Mouse (Mus musculus) thymus, postnatal 0 days (tissue): Measurements from ENCODE around the gene Gemin8. TPM values are rescaled to one million over a fixed set of nuclear protein-coding genes. Genes with fewer than 3 reads are reported as not detected.

Experiments used
- DNase-seq: peaks from one replicate; pipeline ENCODE4 v3.0.0-alpha.2; 2015; ENCODE audit warnings: low spot score
- polyA plus RNA-seq: library from polyadenylated mRNA; unstranded; fragments of >200 nt; fragmentation: Nextera tagmentation; extraction: Ambion mirVana; gene quantifications from 2 replicates; pipeline ENCODE4 v1.2.1, GENCODE M21; 2015

Gene Gemin8
- polyA plus RNA-seq = 10.3 and 11.5 TPM in 2 replicates

GRCm38 (mm10) chrX:166169892-166170799 lies at the start of gene Gemin8:
Gene Gemin8 (plus strand): TSS chrX:166170454.
- DNase-seq = peak; percentile 93

GRCm38 (mm10) chrX:166147158-166147846 lies 23.0 kb upstream of the Gemin8 start:
- no peak for DNase-seq

- no peak for DNase-seq
Measured at GRCm38 (mm10) chrX:166162773-166163172, 7.5 kb upstream of the Gemin8 start.

GRCm38 (mm10) chrX:166167307-166167706 lies 2.9 kb upstream of the Gemin8 start:
- DNase-seq = peak; percentile 51

GRCm38 (mm10) chrX:166167923-166168322 lies 2.3 kb upstream of the Gemin8 start:
- DNase-seq = no peak

GRCm38 (mm10) chrX:166170800-166171738 lies 815 bp downstream of the Gemin8 start:
- DNase-seq = no peak

GRCm38 (mm10) chrX:166172041-166172440 lies 1.8 kb downstream of the Gemin8 start:
- no peak for DNase-seq

- DNase-seq = no peak
Measured at GRCm38 (mm10) chrX:166172661-166173060, 2.4 kb downstream of the Gemin8 start.

GRCm38 (mm10) chrX:166173796-166174195 lies 3.5 kb downstream of the Gemin8 start:
- DNase-seq = no peak

GRCm38 (mm10) chrX:166177929-166178328 lies 7.7 kb downstream of the Gemin8 start:
- DNase-seq = no peak

- DNase-seq = no peak
Measured at GRCm38 (mm10) chrX:166183094-166183493, 12.8 kb downstream of the Gemin8 start.

GRCm38 (mm10) chrX:166185327-166185913 lies 15.2 kb downstream of the Gemin8 start:
- DNase-seq = no peak

- no peak for DNase-seq
Measured at GRCm38 (mm10) chrX:166187803-166188202, 17.5 kb downstream of the Gemin8 start.

- no peak for DNase-seq
Measured at GRCm38 (mm10) chrX:166196327-166196726, 26.1 kb downstream of the Gemin8 start.

- DNase-seq = no peak
Measured at GRCm38 (mm10) chrX:166198266-166198665, 28.0 kb downstream of the Gemin8 start.

- DNase-seq = no peak
Measured at GRCm38 (mm10) chrX:166199812-166200211, 29.6 kb downstream of the Gemin8 start.

- no peak for DNase-seq
Measured at GRCm38 (mm10) chrX:166214576-166214975, 44.3 kb downstream of the Gemin8 start.

GRCm38 (mm10) chrX:166216248-166216647 lies 46.0 kb downstream of the Gemin8 start:
- DNase-seq = no peak

GRCm38 (mm10) chrX:166216720-166217119 lies 46.5 kb downstream of the Gemin8 start:
- DNase-seq = no peak

- no peak for DNase-seq
Measured at GRCm38 (mm10) chrX:166219331-166219730, 49.1 kb downstream of the Gemin8 start.

- no peak for DNase-seq
Measured at GRCm38 (mm10) chrX:166226856-166227255, 56.6 kb downstream of the Gemin8 start.
